Mouse (Mus musculus): Measurements from ENCODE around the gene Smad9.

Smad9 gene

DNA sequence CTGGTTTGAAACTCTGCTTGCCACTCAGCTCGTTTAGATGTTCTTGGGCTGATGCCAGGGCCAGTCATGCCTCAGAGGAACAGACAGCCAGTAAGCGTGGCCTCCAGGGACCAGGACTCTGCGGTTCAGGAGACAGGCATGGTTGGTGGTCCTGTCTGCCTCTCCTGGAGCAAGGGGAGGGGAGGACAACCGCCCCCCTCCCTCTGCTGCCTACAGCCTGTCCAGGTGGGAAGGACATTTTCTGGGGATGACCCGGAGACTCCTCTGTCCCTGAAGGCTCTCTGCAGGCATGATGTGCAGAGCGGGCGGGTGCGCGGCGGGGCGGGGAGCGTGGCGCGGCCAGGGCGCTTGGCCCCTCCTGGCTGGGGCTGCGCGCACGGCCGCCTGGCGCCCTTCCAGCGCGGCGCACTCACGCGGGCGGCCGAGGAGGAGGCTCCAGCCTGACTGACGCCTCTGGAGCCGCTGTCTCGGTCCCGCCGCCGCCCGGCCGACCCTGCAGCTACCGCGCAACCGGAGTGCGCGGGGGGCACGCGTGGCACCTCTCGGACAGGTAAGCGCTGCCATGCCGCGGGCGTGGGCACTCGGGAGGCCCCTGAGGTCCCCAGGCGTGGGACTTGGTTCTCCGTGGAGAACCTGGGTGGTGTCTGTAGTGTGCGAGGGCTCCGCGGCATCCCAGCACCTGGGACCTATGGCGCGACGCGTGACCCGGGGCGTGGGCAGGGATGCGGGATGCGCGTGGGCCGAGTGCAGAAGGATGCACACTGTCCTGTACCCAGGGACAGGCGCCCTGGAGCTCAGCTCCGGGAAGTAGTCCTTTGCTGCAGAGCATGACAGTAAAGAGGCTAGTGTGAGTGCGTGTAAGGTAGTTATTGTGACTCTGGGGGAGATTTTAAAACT lies at the start of gene Smad9:
Gene Smad9, plus strand, starts transcription at position 438 of the 897 bp plus-strand sequence.
- DNase-seq (ENCODE audit: low read depth): peak; percentile 85

GRCm38 (mm10) chr3:54708972-54709371 lies 46.4 kb upstream of the Smad9 start:
- no peak for DNase-seq (ENCODE audit: low read depth)

- DNase-seq (ENCODE audit: low read depth): no peak
Observed at GRCm38 (mm10) chr3:54714253-54714652, 41.1 kb upstream of the Smad9 start, which contains the start of gene Gm21958. Gene Gm21958, minus strand, starts transcription at chr3:54714353.

DNA sequence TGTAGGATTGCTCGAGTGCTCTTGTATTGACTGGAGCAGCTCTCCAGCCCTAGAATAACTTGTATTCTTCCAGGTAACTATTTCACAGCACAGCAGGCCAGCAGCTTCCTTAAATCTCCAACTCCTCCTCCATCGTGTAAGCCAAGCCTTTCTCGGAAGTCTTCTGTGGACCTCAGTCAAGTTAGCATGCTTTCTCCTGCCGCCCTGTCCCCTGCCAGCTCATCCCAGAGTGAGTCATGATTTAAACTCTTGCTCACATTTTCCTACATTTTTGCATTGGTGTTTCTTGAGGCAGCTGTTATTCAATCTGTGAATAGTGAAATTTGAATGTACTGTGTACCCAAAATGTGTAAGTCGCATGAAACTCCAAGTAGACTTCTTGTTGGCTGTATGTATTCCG lies 39.9 kb upstream of the Smad9 start:
- peak; percentile 76 for DNase-seq (ENCODE audit: low read depth)

DNA sequence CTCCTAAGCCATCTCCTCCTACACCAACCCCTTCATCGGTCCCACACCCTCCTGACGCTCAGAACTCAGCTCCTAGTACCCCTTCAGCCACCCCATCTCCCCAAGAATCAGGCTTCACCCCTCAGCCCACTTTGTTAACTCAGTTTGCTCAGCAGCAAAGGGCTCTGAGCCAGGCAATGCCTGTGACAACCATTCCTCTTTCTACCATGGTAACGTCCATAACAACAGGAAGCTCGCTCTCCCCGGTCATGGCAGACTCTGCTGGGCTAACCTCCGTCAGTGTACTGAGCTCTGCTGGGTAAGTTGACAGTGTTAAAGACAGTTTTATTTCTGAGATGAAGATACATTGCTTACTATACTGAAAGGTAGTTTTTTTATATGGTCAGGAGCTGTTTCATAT lies 38.0 kb upstream of the Smad9 start:
- no peak for DNase-seq (ENCODE audit: low read depth)

GRCm38 (mm10) chr3:54718947-54719346 lies 36.4 kb upstream of the Smad9 start:
- DNase-seq (ENCODE audit: low read depth): no peak

DNA sequence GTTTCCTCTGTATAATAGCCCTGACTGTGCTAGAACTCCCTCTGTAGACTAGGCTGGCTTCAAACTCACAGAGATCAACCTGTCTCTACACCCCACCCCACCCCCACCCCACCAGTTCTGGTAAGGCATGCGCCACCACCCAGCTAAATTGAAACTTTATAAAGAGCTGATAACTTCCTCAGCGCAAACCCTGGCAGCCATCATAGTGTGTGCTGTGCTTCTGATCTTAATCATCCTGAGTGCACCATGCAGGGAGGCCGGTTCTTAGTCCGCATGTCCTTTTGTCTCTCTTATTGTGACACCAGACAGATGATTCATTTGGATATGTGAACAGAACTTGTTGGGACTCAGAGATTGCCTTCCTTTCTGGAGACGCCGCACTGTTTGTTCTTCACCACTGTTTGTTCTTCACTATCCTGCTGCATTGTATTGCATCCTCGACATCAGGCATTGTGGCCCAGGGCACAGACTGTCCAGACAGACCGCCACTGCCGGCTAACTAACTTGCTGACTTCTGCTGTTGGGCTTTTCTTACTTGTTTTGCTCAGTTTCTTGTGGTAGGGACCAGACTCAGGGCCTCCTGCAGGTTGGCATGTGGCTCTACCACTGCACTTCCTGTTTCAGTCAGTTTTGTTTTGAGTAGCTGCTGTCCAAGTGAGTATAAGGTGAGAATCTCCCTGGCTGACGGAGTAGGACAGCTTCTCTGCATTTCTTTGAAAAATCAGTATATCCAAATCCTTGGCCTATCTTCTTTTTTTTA lies 31.5 kb upstream of the Smad9 start:
- DNase-seq (ENCODE audit: low read depth): no peak

GRCm38 (mm10) chr3:54725344-54725743 lies 30.0 kb upstream of the Smad9 start:
- no peak for DNase-seq (ENCODE audit: low read depth)

- DNase-seq (ENCODE audit: low read depth): no peak
Observed at GRCm38 (mm10) chr3:54727588-54727987, 27.8 kb upstream of the Smad9 start.

DNA sequence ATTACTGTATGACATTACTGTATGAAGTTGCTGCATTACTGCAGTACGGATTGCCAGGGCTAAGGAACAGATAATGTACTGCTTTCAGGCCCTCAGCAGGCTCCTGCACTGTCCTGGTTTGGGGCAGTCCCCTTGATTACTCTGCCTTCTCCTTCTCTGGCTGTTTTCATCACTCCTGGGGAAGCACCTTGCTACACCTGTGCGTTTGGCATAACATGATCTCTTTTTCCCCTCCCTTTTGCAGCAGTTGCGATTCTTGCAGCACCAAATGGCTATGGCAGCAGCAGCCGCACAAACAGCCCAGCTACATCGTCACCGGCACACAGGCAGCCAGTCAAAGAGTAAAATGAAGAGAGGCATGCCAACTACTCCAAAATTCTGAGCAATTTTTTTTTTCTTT lies 27.3 kb upstream of the Smad9 start:
- no peak for DNase-seq (ENCODE audit: low read depth)

DNA sequence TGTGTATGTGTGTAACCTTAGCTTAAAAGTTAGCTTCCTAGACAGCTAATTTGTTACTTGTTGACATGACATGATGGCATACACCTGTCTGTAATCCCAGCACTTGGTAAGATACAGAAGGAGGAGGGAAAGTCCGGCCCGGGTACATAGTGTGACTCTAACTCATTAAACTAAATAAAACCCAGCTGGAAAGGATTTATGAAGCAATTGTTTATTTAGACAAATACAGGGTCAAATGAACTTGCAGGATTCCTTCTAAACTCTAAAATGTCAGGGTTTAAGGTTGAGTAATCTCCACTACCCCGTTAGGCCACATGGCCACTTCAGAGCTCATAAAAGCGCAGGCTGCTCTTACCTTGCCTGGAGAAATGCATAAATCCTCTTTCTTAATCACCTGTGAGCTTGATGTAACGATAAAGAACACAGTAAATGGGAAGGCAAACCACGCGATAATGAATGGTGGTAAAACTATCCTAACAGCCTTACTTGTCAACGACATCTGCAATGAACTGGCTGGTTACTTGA lies 23.7 kb upstream of the Smad9 start:
- DNase-seq (ENCODE audit: low read depth): peak; percentile 22

DNA sequence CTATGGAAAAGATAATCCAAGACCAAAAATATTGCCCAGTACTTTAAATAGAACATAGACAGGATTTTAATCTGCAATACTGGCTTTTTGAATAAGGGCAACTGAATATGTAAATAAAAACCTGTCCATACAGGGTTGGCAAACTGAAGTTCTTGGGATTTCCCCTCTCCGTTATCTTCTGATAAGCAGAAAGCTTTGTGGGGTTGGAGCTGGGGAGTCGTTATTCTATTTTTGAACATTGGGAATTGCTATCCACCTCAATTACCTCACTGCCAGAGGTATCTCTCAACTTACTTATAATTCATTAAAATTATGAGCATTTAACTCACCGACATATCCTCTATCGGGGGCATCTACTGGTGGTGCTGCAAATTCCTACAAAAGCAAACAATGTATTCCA lies 23.0 kb upstream of the Smad9 start:
- DNase-seq (ENCODE audit: low read depth): no peak

GRCm38 (mm10) chr3:54734411-54735246 lies 20.8 kb upstream of the Smad9 start:
- DNase-seq (ENCODE audit: low read depth): peak; percentile 94

DNA sequence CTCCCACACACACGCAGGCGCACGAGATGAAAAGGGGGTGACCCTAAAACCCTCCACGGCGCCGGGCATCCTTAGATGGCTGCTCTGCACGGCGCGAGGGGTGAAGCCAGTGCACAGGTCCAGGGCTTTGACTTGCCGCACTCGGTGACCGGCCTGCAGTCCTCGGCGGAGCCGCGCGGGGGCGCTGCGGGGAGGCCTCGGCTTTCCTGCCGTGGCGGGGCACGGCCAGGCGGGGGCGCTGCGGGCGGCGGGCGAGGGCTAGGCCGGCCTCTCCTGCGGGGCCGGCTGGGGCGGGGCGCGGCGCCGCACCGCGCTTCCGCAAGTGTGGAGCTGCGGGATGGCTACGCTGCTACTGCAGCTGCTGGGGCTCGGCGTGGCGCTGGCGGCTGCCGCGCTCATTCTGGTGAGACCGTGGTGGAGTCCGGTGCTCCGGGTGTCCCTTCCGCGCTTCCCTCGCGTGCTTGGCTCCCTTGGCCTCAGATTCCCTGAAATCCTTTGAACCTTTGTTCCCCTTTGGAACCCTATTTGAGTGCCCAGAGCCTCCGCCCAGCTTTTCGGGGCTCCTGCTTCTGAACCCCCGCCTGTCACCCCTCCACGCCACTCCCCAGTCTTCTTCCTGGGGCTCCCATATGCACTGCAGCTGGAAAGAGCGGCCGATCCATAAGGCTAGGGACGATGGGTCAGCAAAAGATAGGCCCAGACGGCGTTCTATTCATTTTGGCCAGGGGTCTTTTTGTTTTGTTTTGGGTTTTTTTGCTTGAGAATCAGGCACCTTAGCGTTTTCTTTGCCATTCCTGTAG lies 19.9 kb upstream of the Smad9 start, which contains the start of the genes Exosc8 and Alg5:
Gene Exosc8, minus strand, starts transcription at position 147 of the 800 bp plus-strand sequence.
Gene Alg5, plus strand, starts transcription at position 293 of the 800 bp plus-strand sequence.
- DNase-seq (ENCODE audit: low read depth): peak; percentile 92

DNA sequence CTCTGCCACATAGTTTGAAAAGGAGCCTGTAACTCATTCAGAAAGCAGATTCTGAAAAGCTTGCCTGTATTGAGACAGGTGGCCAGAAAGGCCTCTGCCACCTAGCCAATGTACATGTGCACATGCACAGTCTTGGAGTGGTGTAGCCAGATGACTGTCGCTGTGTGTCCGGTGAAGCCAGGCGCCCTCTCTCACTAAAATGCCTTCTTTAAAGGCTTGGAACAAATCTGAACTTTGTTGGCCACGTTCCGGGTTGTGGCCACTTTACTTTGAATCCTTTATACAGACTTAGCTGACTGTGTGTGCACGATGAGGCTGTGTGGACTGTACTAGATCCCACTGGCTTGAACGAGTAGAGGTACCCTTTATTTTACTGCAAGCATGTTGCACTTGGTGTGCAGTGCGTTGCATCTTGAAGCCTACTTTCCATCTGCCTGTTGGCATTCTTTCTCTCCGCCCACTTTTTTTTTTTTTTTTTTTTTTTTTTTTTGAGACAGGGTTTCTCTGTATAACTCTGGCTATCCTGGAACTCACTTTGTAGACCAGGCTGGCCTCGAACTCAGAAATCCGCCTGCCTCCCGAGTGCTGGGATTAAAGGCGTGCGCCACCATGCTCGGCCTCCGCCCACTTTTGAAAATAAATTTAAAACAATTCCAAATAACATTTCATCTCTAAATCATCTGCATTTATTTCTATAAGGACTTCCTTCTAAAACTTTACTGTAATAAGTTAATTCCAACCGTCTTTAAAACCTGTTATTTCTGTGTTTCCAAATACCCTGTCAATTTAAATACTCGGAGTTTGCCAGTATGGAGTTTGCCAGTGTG lies 19.1 kb upstream of the Smad9 start:
- peak; percentile 60 for DNase-seq (ENCODE audit: low read depth)

DNA sequence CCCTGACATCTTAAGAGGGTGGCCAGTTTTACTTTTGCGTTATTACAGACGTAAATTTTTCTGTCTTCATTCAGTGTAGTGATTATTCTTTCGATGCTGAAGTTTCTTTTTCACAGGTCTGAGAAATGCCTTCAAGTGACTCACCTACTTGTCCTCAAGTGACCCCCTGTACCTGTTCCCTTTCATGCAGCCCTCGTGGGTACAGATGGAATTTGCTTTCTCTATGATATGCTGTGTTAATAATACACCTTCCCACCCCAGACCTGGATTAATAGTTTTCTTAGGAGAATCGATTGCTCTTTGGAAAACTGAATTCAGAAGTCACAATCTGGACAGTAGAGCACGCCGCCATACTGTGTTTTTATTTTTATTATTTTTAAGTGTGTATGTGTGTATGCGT lies 18.1 kb upstream of the Smad9 start:
- DNase-seq (ENCODE audit: low read depth): no peak

DNA sequence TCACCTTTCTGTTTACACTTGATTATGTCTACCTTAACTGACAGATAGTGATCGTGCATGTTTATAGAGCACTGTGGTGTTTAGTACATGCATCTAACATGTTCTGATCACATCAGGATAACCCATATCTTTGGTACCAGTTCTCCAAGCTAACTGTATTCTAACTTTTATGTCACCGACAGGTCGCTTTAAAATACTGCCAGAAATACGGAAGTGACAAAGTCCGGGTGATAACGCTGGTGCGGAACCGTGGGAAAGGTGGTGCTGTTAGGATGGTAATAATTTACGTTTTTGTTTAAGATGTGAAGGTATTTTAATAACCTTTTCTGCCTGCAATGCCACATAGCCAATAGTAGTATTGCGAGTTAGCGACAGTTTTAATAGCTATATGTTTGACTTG lies 13.4 kb upstream of the Smad9 start:
- no peak for DNase-seq (ENCODE audit: low read depth)

DNA sequence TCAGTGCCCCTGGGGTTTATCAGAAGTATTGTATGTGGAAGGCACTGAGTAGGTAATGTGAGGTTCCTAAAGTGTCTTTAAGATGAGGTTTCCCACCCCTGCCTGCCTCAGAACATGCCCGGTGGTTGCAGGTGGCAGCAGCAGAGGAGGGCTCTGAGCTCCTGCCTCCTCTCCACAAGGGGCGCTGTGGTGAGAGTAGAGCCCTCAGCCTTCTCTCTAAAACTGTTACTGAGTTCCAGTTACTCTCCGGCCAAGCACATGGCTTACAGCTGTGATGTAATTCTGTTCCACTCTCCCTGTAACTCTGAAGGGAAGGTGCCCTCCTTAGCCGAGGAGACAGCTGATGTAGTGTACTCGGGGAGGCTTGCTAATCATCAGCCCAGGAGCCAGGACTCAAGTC lies 9.6 kb upstream of the Smad9 start:
- DNase-seq (ENCODE audit: low read depth): peak; percentile 50

- DNase-seq (ENCODE audit: low read depth): peak; percentile 39
Observed at GRCm38 (mm10) chr3:54753411-54753810, 2.0 kb upstream of the Smad9 start.

GRCm38 (mm10) chr3:54756058-54756457 lies 676 bp downstream of the Smad9 start:
- DNase-seq (ENCODE audit: low read depth): peak; percentile 45
